Mouse (Mus musculus) sigmoid colon, adult 10 weeks (tissue): ENCODE measurements around the gene Plcd1. TPM values are rescaled to one million over a fixed set of nuclear protein-coding genes. Genes with fewer than 3 reads are reported as not detected.

ENCODE experiments used
- polyA plus RNA-seq: library from polyadenylated mRNA; stranded (reverse); fragments of 350-450 nt; fragmentation: Illumina TruSeq; extraction: RNeasy Lipid Tissue Mini Kit (QIAGEN cat#74804); gene quantifications from one replicate; pipeline ENCODE4 v1.2.3, GENCODE M21; 2014; ENCODE audit warnings: low read depth, low replicate concordance

The Plcd1 gene
- 1.1 TPM for polyA plus RNA-seq

GRCm38 (mm10) chr9:119093419-119094295 lies at the start of gene Plcd1:
Gene Plcd1, minus strand, starts transcription at chr9:119093502.

GRCm38 (mm10) chr9:119101992-119102782 lies 8.9 kb upstream of the Plcd1 start, which contains the start of gene Dlec1:
Gene Dlec1, plus strand, starts transcription at chr9:119102478.

GRCm38 (mm10) chr9:119052154-119052944 lies 41.0 kb downstream of the Plcd1 start, which contains the start of gene Vill:
Gene Vill, plus strand, starts transcription at chr9:119052778.

Other genes starting within 250 kb of the Plcd1 start
- 33.7 TPM for gene Ctdspl, start 167.0 kb downstream of the Plcd1 start, polyA plus RNA-seq
- 3.2 TPM for gene Vill, start 40.7 kb downstream of the Plcd1 start, polyA plus RNA-seq
- gene Dlec1, start 9.0 kb upstream of the Plcd1 start, polyA plus RNA-seq, result 0.16 TPM
- gene Acaa1b, start 63.6 kb upstream of the Plcd1 start, polyA plus RNA-seq, result not detected
- not detected for gene Gm47289, start 65.7 kb upstream of the Plcd1 start, polyA plus RNA-seq
- gene Slc22a13, start 115.6 kb upstream of the Plcd1 start, polyA plus RNA-seq, result not detected
- 57.5 TPM for gene Oxsr1, start 228.9 kb upstream of the Plcd1 start, polyA plus RNA-seq
- gene Acaa1a, start 246.2 kb upstream of the Plcd1 start, polyA plus RNA-seq, result 7.2 TPM
- 8.8 TPM for gene Myd88, start 247.9 kb upstream of the Plcd1 start, polyA plus RNA-seq